Mouse (Mus musculus) testis, postnatal 14 days (tissue): ENCODE data around the gene Atp7b.

Experiments used
- DNase-seq: peaks from one replicate; pipeline ENCODE4 v3.0.0; 2021; ENCODE audit warnings: low spot score

Atp7b gene

DNA sequence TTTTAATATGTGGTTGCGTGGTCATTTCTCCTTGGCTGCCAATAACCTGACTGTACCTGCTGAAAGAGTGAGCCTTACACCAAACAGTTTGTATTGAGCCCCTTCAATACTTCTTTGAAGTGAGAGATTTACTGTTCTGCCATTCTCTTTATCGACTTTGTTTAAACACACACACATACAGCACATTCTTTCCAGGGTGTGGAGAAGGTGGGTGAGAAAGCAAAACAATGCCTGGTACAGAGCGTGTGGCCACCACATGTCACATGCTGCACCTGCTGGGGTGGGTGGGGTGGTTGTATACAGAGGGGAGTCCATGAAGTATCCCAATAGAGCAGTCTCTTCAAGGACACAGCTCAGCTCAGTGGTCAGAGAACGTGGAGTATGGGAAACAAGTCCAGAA, 34.9 kb downstream of the Atp7b start:
- no peak for DNase-seq

DNA sequence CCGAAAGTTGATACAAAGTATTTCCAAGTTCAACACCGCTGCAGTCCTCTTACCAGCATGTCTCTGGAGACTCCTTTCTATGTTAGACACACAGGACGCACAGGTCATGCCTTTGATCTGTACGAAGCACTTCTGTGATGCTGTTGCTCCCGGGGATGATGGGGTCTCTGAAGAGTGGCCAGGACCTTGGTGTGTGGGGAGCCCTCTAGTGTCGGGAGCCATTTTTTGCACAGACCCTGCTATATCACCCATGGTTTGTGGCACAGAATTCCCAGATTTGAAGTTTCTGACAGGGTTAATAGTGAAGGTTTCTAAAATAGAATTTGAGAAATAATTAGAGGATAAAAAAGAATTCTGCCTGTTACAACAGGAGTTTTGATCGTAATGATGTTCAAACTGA, 37.9 kb downstream of the Atp7b start:
- no peak for DNase-seq

DNA sequence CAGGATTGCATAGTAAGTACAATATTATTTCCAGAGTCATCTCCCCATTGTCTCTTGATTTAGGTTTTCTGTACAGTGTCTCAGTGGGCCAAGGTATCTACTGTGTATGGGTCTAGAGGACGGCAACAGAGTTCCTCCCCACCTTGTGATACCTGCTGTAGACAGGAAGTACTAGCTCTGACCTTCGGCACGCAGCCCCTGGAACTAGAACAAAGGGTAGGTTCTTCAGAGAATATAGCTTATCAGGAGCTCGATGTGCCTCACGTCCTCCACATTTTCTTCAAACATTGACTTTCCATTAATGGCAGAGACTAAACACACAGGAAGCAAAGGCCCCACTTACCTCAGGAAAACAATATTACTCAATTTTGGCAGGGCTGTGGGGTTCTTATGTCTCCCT, 40.6 kb downstream of the Atp7b start:
- DNase-seq, result no peak

DNA sequence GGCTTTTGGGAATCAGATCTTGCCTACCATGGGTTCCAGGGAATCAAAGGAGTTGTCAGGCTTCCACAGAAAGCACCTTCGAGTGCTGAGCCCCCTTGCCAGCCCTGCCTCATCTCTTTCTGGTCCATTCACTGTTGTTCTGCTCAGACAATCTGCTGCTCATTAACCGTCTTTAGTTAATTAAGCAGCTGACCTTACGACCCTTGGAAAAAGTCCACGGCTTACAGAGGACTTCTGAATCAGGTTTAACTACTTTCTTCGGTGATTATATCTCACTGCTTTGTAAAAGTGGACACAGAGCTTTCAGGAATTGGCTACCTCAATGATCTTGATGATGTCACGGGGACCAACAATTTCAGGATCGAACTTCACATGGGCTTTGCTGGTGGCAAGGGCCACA, 42.4 kb downstream of the Atp7b start:
- DNase-seq, result no peak

DNA sequence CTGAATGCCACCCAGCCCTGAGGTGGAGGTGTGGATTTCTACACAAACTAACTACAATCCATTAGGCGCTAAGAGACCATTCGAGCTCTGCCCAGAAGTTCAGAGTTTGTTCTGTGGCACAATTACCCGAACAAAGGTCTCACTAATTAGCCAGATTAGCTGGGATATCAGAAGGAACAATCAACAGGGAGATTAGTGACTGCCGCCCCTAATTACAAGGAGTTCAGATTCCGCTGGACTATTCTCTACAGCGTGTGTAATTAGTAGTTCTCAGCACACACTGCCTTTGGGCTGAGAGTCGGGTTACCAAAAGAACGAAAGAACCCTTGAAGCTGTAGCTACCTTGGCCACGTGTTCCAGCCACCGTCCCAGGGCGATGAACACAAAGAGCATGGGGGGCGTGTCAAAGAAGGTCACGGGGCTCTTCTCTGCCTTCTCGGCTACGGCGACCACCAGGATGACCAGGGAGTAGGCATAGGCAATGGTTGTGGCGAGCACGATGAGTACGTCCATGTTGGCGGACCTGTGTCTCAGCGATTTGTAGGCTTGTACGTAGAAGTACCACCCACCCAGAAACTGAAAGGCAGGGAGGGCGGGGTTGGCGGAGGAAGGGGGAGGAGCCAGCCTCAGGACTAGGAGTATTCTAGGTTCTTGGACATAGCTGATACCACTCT, 46.9 kb downstream of the Atp7b start:
- DNase-seq, result no peak

DNA sequence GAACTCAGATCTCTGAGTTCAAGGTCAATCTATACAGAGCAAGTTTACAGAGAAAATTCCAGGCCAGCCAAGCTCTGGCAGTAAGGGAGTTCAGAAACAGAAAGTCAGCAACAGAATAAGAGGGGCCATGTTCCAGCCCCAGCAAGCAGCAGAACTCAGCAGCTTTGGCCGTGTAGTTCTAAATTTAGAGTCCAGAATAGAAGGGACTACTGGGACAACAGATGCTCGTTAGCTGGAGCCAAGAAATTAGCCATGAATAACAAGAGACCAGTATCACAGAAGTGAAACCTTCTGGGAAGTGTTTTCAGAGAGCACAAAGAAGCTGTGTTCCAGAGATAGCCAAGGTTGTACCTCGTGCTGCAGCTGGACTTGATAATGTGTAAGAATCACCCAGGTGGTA, 50.7 kb downstream of the Atp7b start:
- no peak for DNase-seq

DNA sequence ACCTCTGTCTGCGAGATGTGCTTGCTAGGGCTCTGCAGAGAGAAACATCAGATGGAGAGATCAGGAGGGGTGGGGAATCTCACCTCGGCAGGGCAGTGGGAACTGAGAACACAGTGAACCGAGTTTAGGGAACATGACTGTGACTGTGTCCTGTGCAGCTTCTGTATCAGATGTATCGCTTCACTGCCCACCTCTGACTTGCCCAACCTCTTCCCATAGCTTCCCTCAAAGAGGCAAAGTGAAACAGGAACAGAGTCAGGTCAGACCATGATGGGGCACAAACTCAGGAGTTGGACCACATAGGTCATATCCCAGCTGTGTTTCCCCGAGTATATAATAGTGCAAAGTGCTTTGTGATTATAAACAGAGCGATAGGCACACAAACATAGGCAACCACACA, 53.7 kb downstream of the Atp7b start:
- no peak for DNase-seq

DNA sequence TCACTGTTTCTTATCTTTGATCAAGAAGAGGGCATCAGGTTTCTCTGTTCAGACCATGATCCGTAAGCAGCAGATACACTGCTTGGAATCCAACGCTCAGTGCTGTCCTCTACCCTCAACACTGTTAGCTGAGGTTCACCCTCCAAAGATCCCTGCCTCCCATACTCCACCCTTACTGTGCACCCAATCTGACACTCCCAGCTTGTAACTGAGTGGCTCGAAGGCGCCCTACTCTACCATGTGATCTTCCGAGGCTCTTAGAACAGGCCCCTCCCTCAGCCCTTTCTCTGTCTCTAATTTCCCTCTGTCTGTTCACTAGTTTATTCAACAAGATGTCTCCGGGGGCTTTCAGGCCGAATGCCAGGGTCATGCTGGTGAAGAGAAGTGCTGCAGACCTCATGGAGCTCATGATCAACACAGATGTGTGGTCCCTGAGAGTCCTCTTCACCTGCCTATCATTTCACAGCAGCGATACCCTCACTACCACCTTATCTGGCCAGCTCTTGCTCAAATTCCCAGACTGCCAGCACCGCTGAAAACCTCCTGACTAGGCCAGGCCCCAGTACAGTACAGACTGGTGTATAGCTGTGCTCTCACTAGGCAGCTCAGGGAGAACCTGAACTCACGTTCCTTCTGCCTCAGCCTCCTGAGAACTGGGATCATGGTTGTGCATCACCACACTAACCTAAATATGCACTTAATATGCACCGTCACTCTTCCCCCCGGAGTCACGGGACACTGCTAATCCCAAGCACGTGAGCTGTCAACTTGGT, 55.2 kb downstream of the Atp7b start:
- DNase-seq, result no peak

DNA sequence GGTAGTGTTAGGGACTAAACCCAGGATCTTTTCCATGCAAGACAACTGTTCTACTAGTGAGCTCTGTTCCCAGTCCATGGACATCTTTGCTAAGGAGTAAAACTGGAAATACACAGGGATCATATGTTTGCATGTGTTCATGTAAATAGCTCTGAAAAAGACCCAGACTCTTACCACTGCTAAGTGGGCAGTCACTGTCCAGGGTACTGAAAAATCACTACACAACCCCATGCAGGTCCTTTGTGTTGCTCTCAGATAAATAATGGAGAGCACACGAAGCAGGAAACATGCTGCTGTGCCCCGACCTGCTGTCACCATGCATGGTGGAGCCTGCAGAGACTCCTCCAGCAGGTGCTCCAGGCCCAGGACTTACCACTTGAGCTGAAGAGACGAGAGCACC, 64.9 kb downstream of the Atp7b start:
- DNase-seq, result no peak

DNA sequence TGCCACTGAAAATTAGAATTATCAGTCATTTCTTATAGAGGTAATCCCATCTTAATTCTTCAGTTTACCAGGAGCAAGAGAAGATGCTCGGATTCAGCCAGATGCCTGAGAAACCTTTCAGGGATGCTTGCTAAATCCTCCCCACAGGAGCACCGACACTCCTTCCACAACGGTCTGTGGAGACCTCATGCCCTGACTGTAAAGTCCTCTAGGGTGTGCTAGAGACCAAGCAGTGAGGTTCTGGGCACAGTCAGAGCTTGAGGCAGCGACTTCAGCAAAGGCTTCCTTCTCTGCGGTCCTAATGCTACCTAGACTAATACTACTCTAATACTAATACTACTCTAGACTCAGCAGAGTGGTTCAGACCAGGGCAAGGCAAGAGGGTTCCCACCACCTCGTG, 67.9 kb downstream of the Atp7b start:
- DNase-seq, result no peak

DNA sequence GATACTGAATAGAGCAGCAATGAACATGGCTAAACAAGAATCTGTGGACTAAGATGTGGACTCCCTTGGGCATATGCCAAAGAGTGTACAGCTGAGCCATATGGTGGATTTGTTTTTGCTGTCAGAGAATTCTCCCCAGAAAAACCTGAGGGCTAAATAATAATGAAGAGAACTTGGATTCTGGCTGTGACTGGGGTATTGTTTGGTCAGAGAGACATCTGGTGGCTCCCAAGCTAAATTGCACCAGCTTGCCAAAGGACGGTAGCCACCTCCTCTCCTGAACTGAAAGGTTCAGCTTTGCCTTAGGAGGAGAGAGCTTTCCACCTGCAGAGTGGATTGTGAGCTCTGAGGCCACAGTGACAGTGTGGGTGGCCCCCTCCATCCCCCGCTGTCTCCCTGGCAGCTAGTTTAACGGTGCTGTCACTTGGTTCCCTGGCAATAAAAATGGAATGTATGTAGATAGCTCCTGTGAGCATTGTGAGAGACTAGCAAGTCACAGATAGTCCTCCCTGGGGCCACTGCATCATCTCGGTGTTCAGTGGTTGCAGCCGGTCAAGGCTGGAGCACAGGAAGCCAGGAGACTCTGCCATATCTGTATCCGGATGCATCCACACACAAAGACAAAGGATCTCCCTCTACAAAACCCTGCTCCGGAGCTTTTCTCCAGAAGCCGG, 78.3 kb downstream of the Atp7b start:
- no peak for DNase-seq

DNA sequence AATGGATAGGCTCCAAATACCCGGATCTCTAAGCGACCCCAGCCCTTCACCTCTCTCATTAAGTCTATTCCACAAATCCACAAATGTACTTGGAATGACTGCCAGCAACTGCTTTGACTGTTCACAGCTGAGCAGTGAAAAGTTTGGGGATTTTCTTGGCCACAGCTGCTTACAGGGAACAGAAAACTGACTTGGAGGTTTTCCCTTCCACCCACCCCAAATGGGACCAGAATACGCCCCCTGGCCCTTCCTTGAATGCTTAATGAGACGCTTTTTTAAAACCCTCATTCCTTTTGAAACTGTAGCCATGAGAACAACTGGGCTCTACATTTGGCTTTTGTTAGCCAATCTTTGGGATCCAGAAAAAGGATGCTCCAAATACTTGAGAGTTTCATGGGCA, 81.9 kb downstream of the Atp7b start:
- DNase-seq, result no peak

DNA sequence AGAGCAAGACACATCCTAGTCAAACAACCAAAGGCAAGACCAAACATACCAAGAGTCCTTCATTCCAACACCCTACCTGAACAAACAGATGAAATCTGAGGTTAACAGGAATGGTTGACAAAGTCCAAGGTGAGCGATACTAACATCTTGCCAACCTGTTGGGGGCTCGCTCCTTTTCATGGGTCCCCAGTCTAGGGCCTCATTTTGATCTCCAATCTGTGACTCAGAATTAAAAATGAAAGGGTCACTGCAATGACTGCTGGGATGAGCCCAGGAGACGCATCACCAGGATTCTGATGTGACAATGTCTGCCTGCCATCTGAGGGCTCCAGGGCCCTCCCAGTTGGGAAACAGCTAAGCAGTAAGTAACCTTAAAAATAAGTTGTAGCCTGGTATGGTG, 90.6 kb downstream of the Atp7b start, which contains the start of gene Ccdc70:
TSS of gene Ccdc70 (plus strand) at position 301 of the 400 bp plus-strand sequence.
- no peak for DNase-seq

DNA sequence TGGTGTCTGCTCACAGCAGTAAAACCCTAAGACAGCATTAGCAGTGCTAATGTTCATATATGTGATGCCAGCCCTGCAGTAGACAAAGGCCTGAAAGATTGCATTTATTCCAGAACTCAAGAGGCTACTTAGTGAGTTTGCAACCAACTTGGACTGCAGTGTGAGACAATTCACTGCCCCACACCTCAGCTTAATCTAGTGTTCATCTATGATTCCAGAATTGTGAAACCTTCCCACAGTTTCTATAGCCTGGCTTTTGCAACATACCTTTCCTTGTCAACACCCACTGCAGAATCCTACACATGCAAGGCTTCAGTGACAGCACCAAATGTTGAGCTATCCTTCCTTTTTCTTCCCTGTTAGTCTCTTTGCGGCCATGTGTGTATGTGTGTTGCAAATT, 93.5 kb downstream of the Atp7b start:
- DNase-seq, result no peak

DNA sequence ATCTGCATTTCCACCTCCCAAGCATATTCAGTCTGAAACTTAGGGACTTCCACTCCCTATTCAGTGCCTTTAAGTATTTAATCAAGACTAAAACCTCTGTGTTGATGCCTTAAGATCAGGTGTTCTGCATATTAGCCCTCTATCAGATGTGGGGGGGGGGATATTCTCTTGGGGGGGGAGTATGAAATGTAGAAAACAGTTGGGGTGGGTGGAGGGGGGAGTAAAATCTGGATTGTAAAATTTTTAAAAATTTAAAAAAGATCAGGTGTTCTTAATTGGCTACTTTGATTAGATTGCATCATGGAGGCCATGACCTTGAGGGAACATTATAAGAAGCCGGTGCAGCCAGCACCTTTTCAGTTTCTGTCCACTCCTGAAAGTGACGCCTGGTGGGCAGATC, 101.7 kb downstream of the Atp7b start, which contains the start of gene Fam90a1a:
TSS of gene Fam90a1a (plus strand) at position 301 of the 400 bp plus-strand sequence.
- DNase-seq, result no peak

DNA sequence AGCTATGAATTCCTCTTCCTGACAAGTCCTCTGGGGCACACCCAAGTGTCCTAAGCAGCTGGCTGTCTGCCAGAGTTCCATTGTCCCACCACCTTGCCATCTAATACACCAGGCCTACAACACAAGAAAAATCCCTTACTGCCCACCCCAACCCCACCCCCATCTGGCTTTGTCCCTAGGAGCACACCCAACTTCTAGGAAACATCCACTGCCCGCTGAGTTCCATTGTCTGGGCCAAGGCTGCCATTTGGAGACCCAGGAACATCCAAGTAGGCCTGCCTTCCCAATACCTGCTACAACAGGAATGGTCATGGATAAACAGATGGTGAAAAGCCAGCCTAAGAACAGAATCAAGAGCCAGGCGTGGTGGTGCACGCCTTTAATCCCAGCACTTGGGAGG, 103.8 kb downstream of the Atp7b start:
- DNase-seq, result no peak

DNA sequence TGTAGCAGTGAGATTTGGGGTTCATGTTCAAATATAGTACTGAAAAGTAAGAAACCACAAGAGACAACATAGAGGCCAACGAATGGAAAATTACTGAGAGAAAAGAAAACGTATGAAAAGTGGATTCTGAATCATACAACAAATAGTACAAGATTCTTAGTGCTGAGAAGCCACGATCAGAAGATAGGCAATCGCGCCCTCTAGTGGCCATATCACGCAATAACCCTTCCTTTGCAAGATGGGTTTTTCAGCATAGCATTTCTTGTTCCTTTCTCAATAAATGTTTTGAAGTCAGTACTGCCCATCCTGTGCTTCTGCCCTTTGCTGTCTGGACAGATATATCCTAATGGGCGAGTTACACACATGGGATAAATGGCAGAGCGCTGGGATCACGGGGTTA, 104.8 kb downstream of the Atp7b start:
- DNase-seq, result peak; percentile 13

DNA sequence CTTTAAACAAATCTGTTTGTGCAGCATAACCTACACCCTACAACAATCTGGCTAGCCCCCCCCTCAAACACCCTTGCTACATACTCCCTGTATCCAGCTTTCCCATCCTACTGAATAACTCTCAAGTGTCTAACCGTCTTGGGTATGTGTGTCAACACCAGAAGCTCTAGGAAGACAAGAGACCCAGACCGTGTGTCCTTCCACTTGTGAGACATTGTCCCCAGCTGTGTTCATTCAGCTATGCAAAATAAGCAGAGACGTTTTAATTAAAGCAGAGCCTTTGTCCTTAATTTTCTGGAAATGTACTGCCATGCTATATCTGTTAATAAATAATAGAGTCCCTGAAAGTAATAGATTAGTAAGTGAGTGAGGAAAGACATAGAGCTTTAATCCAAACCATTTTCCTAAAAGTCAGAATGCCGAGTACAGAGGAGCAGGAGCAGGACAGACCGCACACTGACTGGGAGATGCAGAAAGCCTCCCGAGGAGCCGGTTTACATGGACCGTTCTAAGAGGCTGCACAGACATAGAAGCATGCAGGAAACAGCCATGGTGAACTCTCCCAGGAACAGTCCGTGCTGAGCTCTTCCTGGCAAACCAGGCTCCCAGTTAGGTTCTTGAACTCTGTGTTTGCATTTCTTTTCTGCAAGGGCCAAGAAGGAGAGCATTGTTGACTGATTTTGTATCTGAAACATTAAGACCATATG, 112.6 kb downstream of the Atp7b start:
- DNase-seq, result no peak

DNA sequence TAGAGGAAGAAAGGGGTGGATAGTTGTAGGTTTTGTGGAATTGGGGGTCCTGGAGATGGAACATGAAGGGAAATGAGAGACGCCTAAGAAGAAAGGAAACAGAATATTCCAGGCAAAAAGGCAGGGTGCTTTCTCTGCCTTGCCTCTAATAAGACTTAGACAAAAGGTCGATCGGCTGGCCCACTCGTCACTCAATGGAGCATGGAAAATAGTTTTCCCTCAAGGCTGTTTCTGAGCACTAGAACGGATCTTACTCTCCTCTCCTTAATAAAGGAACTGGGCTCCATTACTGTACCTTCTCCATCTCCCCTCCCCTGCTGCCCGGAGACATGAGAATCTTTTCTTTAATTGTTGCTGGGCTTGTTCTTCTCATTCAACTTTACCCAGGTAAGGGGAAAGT, 113.6 kb downstream of the Atp7b start, which contains the start of gene Defb13:
TSS of gene Defb13 (plus strand) at position 301 of the 400 bp plus-strand sequence.
- DNase-seq, result no peak
